Mouse (Mus musculus) bone marrow macrophage, adult 2 months (primary cell): ENCODE measurements around the gene March10. TPM values are rescaled to one million over a fixed set of nuclear protein-coding genes. Genes with fewer than 3 reads are reported as not detected.

Experiments
- H3K27ac ChIP-seq: 2 replicates; pipeline ENCODE4 v1.5.1; 2012; ENCODE audit warnings: low read depth, low read length; ENCODE audit not compliant: insufficient read depth
- H3K4me1 ChIP-seq: 2 replicates; pipeline ENCODE4 v1.6.1; 2012; ENCODE audit warnings: low read length; ENCODE audit not compliant: control insufficient read depth, insufficient read depth
- H3K4me3 ChIP-seq: 2 replicates; pipeline ENCODE4 v1.5.1; 2012; ENCODE audit warnings: mild to moderate bottlenecking, low read length, moderate library complexity; ENCODE audit not compliant: insufficient read depth
- CTCF ChIP-seq: IDR thresholded peaks from 2 replicates; pipeline ENCODE4 v1.5.1; 2012; ENCODE audit warnings: low read depth, mild to moderate bottlenecking, low read length, moderate library complexity
- POLR2A ChIP-seq: IDR thresholded peaks from 2 replicates; pipeline ENCODE4 v1.6.1; 2012; ENCODE audit warnings: mild to moderate bottlenecking, low read depth, low read length, borderline replicate concordance
- polyA plus RNA-seq: library from polyadenylated mRNA; stranded (reverse); fragments of >200 nt; gene quantifications from 2 replicates; pipeline ENCODE4 v1.2.4, GENCODE M21; 2012; ENCODE audit not compliant: missing spikeins, insufficient read depth, insufficient read length

The March10 gene
- polyA plus RNA-seq, 1 experiment = not detected

GRCm38 (mm10) chr11:105374526-105375175, 81.9 kb downstream of the March10 start:
- H3K4me1 ChIP-seq = no peaks in the 10 kb centered on the region; the same call in 1 of the 2 replicates
- TF ChIP-seq POLR2A = no peak
- H3K4me3 ChIP-seq = no peak overlapping the region
- H3K27ac ChIP-seq = no peak overlapping the region

DNA sequence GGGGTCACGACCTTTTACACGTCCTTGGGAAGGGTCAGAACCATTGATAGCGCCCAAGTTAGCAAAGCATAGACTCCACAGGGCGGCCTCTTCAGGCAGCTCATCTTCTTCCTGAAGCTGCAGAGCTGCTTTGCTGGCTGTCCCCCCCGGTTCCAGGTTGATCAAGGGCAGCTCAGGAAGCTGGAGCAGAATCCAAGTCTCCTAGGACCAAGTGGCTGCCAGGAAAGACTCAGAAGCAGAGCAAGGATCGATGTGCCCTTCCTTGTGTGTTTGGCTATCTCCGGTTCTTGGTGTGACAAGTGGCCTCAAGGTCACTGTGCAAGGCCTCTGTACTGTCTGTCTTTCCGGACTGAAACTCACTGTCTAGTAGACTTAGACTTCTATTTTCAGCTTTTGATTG, 82.7 kb downstream of the March10 start:
- Histone ChIP-seq H3K4me3 (no peak overlapping the region), H3K27ac (no peak overlapping the region)
- TF ChIP-seq CTCF = no peak
- TF ChIP-seq POLR2A = no peak

GRCm38 (mm10) chr11:105371818-105372217, 84.7 kb downstream of the March10 start:
- Histone ChIP-seq H3K4me1 (peaks cover 9% of the 10 kb centered on the region), H3K27ac (no peak overlapping the region), H3K4me3 (no peak overlapping the region)
- TF ChIP-seq CTCF (no peak), POLR2A (no peak)

More for the DNA sequence above, 82.7 kb downstream of the March10 start:
- H3K4me1 ChIP-seq = peaks cover 6% of the 10 kb centered on the region

DNA sequence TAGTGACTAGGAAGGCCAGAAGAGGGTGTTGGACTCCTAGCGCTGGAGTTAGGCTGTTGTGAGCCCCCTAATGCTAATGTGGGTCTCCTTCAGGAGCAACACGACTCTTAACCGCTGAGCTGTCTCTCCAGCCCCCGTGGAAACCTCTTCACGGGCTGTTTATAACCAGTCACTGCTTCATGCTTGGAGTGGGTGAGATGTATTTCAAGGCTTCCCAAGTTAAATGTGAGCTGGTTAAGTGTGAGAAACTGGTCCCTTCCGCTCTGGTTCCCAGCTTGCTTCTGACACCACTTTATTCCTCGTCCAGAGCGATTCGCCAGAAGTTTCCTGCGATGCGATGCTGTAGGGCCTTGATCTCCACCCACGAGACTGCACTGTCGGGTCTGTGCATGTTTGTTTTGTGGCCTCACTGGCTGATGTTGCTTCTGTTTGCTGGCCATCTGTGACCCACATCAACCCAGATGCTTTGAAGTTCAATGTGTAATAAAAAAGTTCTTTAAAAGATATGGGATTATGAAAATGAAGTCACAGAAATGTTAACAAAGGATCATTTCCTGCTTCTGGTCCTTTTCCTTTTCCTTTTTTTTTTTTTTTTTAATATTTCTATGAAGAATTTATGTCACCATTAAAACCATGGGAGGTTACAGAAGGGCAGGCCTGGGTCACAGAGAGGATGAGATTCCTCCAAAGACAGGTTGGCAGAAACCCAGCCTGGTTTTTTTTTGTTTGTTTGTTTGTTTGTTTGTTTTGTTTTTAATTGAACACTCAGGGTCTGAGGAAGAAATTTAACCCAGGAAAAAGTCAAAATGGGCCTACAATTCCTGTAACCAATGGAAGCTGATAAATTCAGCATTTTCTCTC, 86.8 kb downstream of the March10 start:
- TF ChIP-seq CTCF (no peak), POLR2A (no peak)
- Histone ChIP-seq H3K4me3 (no peak overlapping the region), H3K27ac (no peak overlapping the region), H3K4me1 (peaks cover 9% of the 10 kb centered on the region)

DNA sequence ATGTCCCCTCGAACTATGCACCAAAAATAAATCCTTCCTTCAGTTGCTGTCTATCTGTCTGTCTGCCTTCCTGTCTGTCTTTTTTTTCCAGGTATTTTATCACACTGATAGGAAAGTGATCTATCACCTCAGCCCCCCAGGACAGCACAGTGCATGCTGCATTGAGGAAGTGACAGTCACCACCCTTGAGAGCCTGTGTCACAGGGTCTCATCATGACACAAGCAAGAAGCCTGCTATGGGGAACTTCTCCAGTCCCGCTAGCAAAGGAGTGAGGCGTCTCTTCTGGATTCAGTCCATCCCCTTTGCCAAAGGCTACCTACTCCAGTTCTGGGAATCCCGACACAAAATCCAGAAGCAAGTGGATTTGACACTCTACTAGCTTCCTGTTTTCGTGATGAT, 87.7 kb downstream of the March10 start:
- Histone ChIP-seq H3K4me3 (no peak overlapping the region), H3K4me1 (peaks cover 9% of the 10 kb centered on the region), H3K27ac (no peak overlapping the region)
- TF ChIP-seq CTCF (no peak), POLR2A (no peak)

DNA sequence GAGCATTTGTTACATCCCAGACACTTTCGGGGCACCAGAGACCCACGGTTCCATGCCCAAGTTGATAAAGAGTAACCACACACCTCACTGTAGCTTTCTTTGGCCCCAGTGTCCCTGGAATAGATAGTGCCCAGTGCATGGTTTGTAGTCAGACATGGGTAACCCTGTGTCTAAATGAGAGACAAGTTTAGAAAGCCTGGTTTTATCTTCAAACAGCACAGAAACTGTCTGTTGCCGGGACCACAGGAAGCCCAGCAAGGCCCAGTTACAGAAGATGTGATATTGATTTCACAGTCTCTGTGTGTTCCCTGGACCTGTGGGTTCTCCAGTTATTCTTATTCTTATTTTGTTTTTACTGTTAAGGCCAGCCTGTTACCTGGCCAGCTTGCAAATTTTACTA, 89.4 kb downstream of the March10 start:
- H3K4me1 ChIP-seq = peaks cover 9% of the 10 kb centered on the region
- TF ChIP-seq CTCF (no peak), POLR2A (no peak)
- H3K27ac ChIP-seq = no peak overlapping the region
- no peak overlapping the region for H3K4me3 ChIP-seq

GRCm38 (mm10) chr11:105366051-105366450, 90.5 kb downstream of the March10 start:
- peaks cover 9% of the 10 kb centered on the region for H3K4me1 ChIP-seq
- TF ChIP-seq CTCF = no peak
- TF ChIP-seq POLR2A = no peak
- no peak overlapping the region for H3K4me3 ChIP-seq
- no peak overlapping the region for H3K27ac ChIP-seq

DNA sequence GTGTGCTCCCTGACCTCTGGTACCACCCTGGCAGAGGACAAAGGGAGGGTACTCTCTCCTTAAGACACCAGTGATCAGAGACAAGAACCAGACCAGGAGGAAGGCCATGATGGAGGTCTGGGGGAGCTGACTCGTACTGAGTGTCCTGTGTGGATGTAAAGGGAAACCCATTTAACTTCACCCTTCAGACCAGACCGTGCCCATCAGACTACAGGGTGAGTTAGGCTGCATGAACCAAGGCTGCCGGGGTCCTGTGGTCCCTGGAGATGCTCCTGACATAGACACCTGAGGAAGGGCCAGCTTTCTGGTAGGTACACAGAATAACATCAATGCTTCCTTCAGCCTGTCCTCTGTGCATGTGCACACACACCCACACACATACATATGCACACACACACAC, 90.9 kb downstream of the March10 start:
- H3K4me1 ChIP-seq = peaks cover 9% of the 10 kb centered on the region
- no peak overlapping the region for H3K4me3 ChIP-seq
- TF ChIP-seq CTCF = no peak
- no peak for TF ChIP-seq POLR2A
- no peak overlapping the region for H3K27ac ChIP-seq

DNA sequence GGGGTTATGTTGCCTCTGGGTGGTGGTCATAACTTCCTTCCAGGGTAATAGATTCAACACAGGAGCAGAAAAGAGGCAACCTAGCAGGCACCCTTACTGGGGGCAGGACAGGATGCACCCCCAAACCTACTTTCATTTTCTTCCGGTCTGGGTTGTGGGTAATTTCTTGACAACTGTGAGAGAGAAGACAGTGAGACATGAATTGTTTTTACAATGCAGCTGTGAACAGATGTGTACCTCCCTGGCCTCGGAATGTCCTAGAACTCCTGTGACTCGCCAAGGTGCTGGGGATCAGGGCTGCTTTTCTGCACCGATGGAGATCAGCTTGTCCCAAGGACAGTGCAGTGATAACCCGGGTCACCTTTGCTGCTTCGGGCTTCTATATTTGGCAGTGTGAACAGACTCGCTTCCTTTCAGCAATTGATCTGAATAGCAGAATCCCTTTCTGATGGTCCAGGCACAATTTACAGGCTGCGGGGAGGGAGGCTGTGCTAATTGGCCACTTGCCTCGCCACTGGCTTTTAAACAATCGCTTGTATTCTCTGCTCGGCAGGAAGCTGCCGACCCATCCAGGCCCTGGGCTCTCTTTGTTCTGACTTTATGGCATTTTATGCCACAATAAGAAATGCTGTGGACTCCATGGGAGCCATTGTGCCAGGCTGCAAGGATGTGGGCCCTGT, 92.0 kb downstream of the March10 start:
- H3K27ac ChIP-seq = no peak overlapping the region
- H3K4me3 ChIP-seq = no peak overlapping the region
- H3K4me1 ChIP-seq = peaks cover 9% of the 10 kb centered on the region
- TF ChIP-seq POLR2A = no peak
- no peak for TF ChIP-seq CTCF
